Mouse (Mus musculus) common myeloid progenitor, adult 5-6 weeks (primary cell): ENCODE measurements around the gene Barhl1. TPM values are rescaled to one million over a fixed set of nuclear protein-coding genes. Genes with fewer than 3 reads are reported as not detected.

Experiments used
- ATAC-seq: replicated peaks from 2 replicates; pipeline ENCODE4 v1.8.0; 2016; ENCODE audit warnings: low read depth, mild to moderate bottlenecking, moderate TSS enrichment, inconsistent platforms; ENCODE audit not compliant: poor library complexity, severe bottlenecking
- total RNA-seq: library from RNA; stranded (forward); fragments of 200-1000, 187-1606 nt; gene quantifications from 2 replicates; pipeline ENCODE4 v1.2.3, GENCODE M21; 2017

Barhl1 gene
- total RNA-seq, 1 experiment from 2014 or later, result not detected

DNA sequence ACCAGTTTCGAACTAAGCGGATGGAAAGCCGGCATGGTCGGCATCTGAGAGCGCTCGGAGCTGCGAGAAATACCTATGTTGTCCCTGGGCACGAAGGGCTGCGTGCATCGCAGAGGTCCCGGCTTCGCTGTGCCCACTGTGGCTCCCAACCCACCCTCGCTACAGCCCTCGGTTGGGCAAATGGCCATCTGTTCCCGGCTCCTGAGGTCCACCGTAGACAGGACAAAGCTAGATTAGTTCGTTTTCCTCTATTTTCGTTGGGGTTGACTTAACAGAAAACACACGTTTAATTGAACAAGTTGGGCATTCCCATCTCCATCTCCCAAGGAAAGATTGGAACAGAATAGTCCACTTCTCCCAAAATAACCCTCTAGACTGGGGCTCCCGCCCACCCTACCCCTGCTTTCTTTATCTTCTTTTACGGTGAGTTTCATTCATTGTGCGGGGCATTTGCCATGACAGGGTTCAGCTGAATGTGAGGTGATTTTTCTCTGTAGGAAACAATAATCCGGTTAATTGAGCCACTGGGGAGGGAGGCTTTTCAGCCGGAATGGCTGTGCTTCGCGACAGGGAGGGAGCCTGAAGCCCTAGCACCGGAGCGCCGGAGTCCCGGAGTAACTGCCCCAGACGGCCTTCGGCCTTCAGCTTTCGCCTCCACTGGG, 4.3 kb downstream of the Barhl1 start:
- ATAC-seq, result no peak

DNA sequence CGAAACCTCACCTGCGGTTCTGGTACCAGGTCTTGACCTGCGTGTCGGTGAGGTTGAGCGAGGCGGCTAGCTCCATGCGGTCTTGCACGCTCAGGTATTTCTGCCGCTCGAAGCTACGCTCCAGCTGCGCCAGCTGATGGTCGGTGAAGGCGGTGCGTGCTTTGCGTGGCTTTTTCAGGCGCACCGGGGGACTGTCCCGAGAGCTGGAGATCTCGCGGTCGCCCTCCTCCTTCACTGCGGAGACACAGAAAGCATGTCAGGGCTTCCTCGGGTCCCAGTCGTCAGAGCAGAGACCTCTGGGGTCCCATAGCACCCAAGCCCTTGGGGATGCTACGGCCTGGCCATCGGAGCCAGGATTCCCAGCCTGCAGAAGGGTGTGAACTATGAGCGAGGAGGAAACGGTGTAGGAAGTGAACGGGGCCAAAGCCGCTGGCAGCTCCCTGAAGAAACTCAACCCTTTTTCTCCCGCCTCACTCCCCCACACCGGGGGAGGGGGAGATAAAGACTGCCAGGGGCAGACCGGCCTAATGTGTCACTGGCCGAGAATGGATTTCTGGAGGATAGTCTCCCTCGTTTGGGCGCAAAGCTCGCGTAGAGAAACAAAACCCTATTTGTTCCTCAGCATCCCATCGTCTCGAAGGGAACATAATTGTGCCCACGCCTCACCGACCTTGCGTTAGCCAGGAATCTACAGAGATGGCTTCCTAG, 5.0 kb downstream of the Barhl1 start:
- ATAC-seq, result no peak

DNA sequence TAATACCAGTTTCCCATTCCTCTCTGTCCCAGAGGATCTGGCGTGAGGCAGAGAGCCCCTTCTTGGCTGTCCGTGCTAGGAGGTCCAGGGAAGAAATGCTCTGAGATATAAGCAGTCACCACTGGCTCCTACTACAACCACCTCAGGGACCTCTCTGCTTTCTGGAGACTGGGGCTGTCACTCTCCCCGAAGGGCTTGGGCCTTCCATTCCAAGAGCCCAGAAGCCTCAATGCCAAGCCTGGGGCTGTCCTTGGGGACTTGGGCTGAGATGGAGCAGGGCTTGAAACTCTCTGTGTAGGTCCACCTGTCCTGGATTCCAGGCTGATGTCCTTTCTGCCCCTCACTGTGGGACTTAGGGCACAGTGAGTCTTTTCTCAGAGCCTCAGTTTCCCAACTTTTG, 5.6 kb downstream of the Barhl1 start:
- no peak for ATAC-seq

- no peak for ATAC-seq
Observed at GRCm38 (mm10) chr2:28909818-28910710, 6.4 kb downstream of the Barhl1 start.

GRCm38 (mm10) chr2:28909186-28909817, 7.2 kb downstream of the Barhl1 start:
- 0 out of 2 replicates have a peak, but pooled peaks have one; percentile 20 for ATAC-seq

DNA sequence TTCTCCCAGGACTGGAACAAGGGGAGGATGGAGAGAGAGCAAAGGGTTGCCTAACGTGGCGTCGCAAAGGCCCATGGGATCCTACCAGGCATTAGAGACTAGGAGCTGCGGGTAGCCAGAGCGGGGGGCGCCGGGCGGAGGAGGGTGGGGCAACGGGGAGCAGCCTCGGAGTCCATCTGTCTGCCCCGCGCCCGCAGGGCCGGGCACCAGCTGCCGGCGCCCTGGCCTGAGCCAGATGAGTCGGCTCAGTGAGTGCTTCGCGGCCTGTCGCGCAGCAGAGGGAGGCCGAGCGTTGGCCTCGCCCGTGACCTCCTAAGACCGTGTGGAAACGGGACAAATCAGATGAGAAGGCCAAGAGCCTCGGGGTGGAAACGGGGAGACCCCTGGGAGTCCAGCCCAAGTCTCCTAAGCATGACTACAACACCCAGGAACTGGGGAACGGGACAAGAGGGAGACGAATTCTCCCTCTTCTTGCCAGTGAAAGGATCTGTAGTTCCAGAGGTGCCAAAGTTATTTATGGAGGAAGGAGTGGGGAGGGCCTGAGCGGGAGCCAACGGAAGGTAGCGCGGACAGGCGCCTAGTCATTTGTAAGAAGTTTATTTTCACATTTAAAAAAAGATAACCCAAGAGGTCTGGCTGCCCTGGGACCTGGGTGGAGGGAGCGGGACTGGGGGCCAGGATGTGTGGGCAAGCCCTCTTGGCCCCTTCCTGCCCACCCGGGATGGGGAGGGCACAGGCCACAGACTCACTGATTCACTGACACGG, 7.9 kb downstream of the Barhl1 start:
- ATAC-seq, result no peak

GRCm38 (mm10) chr2:28907691-28908388, 8.6 kb downstream of the Barhl1 start:
- no peak for ATAC-seq

DNA sequence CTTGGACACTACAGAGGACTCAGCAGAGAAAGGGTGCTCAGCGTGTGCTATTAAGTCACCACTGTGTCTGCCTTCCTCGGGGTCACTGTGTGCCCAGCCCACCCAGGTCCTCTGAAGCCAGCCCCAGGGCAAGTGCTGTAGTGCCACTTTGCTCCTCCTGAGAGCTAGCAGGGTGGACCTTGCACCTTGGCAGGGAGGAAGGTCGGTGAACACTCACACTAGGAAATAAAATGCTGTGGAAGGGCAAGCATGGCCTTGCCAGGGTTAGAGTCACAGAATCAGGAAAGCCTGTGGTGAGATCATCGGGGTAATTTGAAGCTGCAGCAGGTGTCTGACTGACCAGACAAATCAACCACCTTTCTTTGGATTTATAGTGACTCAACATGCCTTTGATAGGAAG, 10.9 kb downstream of the Barhl1 start:
- no peak for ATAC-seq

- no peak for ATAC-seq
Observed at GRCm38 (mm10) chr2:28904786-28905185, 11.7 kb downstream of the Barhl1 start.

- ATAC-seq, result no peak
Observed at GRCm38 (mm10) chr2:28903871-28904270, 12.6 kb downstream of the Barhl1 start.

DNA sequence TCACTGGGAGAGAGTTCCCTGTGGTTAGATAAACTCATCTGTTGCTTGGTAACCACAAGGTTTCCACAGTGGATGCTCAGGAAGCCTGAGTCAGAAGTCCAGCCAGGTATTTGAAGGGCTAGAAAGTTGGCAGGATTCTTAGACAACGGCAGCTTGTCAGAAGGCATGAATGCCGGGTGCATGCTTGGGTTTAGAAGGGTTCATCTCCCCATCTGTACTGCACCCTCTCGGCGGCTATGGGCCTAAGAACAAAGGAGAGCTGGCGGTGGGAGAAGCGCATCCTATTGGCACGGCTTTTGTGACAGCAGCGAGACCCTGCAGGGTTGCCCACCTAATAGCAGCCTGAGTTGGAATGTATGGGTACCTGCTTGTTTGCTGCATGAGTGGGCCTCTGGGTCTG, 14.2 kb downstream of the Barhl1 start:
- ATAC-seq, result no peak

DNA sequence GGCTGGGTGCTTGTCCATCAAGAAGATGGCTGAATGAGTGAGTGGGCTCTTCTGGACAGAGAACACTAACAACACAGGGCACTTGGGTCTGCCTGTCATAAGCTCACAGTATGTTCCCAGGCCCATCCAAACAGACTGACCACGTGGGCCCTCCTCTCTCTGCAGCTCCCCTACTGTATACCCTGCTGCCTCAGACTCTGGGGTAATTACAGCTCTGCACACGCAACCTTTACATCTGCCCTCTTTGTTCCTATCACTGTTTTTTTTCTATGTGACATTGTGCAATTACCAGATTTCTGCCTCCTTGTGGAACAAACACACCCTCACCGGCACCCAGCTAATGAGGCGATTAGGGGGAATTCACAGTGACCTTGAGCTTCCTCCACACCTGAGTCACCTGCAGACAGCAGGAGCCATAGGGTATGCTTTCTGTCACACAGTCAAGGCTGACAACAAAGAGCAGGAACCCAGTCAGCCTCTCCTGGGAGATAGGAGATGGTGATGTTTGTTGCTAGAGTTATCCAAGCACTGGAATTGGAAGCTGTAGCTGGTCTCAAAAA, 19.0 kb downstream of the Barhl1 start:
- ATAC-seq, result no peak

GRCm38 (mm10) chr2:28895876-28896275, 20.6 kb downstream of the Barhl1 start:
- no peak for ATAC-seq

- ATAC-seq, result no peak
Observed at GRCm38 (mm10) chr2:28893526-28893925, 22.9 kb downstream of the Barhl1 start.

- no peak for ATAC-seq
Observed at GRCm38 (mm10) chr2:28892796-28893195, 23.7 kb downstream of the Barhl1 start.

DNA sequence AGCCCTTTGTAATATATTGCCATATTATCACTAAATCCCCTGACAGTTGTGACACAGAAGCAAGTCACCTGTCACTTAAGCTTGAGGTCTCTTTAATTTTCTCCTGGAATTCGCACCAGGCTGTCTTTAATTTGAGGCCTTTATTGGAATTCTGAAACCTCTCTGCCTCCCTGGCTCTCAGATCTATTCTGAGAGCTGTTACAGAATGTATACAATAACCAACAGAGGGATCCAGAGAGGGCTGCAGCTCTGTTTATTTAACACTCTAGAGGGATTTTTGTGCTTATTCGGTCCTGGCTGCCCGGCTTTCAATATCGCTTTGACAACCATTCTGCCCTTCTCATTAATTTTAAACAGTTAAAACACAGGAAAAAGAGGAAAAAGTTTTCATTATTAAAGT, 31.6 kb downstream of the Barhl1 start:
- no peak for ATAC-seq

DNA sequence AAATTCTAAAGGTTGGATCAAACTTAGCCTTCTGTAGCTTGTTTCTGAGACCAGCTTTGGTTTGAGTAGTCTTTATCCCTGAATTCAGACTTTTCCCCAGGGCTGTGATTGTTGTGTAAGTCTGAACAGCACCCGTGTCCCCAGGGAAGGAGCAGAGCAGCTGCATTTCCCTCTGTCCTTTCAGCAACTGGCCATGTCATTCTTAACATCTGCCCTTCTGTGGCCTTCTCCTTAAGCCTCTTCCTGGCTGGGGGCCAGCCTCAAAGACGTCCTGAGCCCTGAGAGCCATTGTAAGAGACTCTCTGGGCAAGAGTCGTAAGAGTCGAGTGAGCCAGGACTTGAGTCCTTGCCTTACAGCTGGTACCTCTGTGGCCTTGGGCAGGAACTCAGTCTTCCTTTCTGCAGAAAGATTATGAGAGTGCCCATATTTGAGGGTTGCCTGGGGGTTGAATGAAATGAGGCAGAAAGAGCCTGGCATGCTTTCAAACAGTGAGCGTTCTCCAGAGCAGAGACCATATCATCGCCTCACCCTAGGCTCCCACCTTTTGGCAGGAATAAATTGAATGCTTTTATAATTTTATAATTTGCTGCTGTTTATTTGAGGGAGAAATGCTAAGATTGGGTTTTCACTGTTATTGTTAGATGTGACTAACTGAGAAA, 33.5 kb downstream of the Barhl1 start:
- ATAC-seq, result no peak

- no peak for ATAC-seq
Observed at GRCm38 (mm10) chr2:28882047-28882446, 34.4 kb downstream of the Barhl1 start.
